Mouse (Mus musculus) c-Kit-positive CD71-positive TER-119-positive erythroid progenitor cells, embryonic 14.5 days (primary cell): Measurements from ENCODE around the gene Coil.
"Not testable (repeated sequence)": the region's sequence is repeated elsewhere in the genome, so short reads cannot be mapped to it uniquely, and the experiment has no call there.

ENCODE experiments used
- DNase-seq: peaks from one replicate; pipeline ENCODE4 v3.0.0-alpha.2; 2013; ENCODE audit warnings: low spot score

Gene Coil

DNA sequence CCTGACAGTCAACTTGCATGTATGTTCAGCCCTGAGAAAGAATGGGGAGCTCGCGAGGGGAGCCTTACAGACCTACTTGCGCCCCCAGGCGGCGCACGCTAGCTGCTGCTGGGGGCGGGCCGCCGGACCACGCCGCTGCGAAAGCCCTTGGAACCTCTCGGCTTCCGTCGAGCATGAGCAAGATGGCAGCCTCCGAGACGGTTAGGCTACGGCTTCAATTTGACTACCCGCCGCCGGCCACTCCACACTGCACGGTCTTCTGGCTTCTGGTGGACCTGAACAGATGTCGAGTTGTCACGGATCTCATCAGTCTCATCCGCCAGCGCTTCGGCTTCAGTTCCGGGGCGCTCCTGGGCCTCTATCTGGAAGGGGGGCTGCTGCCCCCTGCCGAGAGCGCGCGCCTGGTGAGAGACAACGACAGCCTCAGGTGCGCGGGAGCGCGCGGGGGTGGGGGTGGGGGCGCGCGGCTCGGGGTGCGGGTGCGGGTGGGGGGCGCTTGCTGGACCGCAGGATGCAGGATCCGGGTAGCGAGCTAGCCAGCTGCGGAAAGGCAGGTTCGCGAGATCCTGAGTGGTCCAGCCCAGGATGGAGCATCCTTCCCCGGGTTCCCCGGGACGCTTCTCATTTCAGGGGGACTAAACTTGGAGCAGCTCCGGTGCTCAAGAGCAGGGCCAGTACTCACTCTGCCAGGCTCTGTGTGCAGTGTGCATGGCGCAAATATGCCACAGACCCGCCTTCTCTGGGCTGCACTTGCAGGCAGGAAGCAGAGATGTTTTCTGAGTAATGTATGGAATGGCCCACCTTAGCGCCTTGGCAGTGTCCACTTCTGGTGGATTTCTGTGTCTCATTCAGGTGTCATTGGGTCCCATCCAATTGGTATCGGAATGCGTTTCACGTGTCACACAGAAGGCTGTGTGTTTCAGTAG is 4.0 kb downstream of the Coil start:
- DNase-seq, result peak; percentile 82

DNA sequence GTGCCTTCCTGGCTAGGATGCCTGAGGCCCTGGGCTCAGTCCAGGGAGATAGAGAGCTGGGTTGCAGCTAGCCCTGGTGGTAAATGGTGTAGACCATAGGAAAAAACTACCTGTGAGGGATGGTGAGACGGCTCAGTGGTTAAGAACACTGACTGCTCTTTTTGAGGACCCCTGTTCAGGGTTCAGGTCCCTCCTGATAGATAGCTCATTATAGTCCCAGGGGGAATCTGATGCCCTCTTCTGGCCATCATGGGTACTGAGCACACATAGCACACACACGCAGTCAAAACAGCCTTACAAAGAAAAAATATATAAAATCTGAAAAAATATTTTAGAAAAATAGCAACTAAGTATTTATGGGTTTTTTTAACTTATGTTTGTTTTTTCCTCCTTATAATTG is 6.3 kb downstream of the Coil start:
- DNase-seq, result no peak

DNA sequence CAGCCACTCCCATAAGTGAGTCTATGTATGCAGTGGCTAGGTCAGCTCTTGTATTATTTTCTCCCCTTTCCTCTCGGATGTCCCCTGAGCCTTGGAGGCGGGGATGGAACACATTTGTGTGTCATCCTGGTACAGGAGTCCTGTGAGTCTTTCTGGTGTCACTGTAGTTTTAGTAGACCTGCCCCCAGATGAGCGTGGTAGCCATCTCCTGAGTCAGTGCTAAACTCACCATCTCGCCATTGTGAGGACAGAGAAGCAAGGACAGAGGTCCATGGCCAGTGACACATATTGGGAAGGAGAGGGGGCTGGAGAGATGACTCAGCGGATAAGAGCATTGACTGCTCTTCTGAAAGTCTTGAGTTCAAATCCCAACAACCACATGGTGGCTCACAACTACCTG is 7.1 kb downstream of the Coil start:
- no peak for DNase-seq

DNA sequence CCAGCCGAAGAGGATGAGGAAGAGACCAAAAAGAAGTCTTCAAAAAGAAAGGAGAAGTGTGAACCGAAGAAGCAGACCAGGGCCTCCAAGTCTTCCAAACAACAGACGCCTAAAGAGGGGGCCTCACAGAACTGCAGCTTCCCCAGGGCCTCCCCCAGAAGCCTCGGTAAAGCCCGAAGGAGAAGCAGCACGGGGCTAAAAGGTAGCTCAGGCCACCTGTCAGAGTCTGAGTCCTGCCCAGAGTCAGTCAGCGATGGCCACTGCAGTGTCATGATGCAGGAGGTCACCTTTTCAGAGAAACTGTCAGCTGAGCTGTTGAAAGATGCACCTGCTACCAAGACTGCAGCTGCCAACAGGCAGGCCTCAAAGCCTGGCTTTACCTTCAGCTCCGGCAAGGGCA is 11.3 kb downstream of the Coil start:
- no peak for DNase-seq

DNA sequence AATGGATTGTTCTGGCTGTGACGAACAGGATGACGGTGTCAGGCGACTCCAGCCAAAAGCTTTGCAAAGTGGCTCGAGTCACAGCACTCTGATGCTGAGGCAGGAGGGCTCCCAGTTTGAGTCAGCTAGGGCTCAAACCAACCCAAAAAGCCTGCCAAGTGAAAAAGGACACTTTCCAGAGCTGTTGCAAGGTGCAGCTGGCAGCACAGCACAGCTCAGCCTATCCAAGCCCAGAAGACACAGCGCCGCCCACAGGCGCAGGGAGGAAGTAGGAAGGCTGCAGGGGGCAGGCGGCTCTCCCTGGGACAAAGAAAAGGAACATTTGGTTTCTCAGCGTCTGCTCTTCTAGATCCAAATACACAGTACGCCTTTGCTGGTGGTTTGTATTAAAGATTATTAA is 16.6 kb downstream of the Coil start:
- DNase-seq, result no peak

DNA sequence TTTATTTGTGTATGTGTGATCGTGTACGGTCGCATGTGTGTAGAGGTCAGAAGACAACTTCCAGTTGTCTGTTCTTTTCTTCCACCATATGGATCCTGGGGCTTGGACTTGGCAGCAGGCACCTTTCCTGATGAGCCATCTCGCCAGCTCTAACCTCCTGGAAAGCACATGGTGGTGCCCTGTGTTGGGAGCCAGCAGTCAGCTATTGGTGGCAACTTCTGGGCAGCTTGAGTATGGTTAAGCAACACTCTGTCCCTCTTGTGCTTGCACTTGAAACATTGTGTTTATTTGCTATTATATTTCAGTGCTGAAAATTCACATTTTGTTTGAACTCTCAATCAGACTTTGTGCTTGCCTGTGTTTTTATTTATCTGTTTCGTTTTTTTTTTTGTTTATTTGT is 18.9 kb downstream of the Coil start:
- no peak for DNase-seq

DNA sequence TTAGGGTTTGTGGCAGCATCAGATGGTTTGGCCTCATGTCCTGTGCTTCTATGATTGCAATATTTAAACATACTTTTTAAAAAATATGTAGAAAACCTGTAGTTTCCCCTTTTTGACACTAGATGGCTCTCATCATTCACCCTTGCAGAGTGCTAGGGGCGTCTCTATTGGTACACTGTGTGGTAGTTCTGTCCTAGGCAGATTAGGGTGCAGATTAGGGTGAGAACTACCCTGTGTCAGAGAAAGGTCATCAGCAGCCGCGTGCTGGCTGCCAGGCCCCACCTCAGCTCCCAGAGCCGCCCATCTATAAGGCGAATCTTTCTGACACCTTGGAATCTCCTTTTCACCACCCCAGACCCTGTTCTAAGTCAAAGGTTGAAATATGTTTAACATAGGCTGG is 19.5 kb downstream of the Coil start:
- DNase-seq, result no peak

DNA sequence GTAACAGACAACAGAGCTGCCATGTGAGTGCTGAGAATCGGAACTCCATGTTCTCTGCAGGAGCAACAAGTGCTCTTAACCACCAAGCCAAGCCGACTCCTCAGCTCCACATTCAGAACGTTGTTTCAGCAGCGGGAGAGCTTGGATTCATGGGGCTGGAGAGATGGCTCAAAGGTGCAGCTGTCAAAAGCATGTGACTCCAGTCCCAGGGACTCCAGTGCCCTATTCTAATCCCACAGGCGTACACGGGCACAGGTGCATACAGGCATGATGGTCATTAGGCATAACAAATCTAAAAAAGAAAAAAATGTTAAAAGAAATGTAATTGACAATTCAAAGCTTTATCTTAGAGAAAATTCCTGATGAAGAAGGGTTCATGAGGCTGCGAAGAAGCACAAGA is 23.1 kb downstream of the Coil start:
- DNase-seq, result no peak

DNA sequence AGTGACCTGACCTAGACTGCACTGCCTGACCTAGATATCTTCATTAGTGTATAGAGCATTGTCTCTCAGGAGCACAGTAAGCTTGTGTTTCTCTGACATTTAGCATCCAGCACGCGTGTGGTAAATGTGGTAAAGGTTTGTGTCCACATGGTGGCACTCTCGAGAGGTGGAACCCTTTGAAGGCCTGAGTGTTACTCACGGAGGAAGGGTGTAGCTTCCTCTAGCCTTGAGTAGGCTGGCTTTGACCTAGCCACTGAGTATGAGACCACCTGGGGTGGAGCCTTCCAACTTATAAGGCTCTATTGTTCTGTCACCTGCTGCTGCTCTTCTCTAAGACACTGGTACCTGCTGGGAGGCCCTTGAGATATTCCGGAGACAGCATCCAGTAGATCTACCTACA is 23.6 kb downstream of the Coil start:
- DNase-seq, result peak; percentile 67

DNA sequence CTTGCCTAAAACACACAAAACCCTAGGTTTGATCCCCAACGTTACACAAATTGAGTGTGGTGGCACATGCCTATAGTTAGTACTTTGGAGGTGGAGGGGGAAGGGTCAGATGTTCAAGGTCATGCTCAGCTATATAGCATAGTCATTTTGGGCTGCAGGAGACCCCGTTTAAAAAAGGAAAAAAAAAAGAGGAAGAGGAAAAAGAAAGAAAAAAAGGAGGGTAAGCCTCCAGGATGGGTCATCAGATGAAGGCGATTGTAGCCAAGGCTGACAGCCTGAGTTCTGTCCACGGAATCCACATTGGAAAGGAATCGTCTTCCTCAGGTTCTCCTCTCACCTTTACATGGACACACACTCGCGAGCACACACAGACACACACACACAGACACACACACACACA is 24.4 kb downstream of the Coil start:
- DNase-seq, result no peak

DNA sequence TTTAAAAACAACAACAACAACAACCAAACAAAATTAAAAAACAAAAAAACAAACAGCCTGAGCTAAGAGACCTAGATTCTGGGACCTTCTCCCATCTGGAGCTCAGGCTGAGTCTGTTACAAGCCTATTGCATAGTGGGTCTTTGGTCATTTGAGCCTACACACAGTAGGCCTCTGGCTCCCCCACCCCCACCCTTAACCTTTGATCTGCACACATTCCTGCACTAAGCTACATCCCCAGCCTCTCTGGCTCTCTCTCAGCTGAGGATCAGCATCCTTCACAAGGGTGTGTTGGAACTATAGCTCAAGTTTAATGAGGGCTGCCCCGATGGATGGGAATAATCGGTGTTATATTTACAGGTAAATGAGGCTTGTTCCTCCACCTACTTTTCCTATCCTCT is 25.6 kb downstream of the Coil start:
- no peak for DNase-seq

DNA sequence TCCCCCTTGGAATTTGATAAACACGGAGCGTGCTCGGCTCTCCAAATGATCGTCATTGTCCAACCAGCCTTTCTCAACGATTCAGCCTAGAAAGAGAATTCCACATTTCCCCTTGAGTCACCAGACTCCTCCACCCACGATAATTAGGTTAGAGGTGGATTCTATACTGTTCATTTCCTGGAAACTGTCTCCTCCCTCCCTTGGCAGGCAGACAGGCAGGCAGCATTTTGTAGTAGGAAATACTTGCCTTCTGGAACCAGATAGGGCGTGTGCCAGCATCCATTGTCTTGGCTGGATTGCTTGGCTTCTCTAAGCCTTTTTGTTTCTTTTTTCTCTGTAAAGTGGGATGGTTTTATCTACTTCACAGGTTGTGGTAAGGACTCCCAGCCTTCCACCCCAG is 26.4 kb downstream of the Coil start:
- DNase-seq, result no peak

DNA sequence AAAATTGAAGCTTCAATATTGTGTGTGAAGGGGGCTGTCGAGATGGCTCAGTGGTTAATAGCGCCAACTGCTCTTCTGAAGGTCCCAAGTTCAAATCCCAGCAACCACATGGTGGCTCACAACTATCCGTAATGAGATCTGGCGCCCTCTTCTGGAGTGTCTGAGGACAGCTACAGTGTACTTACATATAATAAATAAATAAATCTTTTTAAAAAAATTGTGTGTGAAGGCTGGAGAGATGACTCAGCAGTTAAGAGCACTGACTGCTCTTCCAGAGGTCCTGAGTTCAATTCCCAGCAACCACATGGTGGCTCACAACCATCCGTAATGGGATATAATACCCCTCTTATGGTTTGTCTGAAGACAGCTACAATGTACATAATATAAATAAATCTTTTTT is 27.3 kb downstream of the Coil start:
- DNase-seq, result not testable (repeated sequence)

DNA sequence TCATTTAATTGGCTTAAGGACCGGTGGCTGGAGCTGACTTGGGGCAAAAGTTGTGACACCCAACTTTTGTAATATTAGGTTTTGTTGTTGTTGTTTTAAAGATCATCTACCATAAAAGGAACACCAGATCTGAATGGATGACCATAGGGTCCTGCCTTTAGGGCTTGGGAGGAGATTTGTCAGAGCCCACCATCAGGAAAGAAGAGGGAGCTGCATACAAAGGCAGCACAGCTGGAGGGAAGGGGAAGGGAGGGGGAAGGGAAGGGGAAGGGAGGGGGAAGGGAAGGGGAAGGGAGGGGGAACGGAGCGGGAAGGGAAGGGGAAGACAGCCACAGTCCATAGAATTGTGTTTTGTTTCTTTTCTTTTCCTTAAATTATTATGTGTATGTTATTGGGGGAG is 28.4 kb downstream of the Coil start:
- no peak for DNase-seq

DNA sequence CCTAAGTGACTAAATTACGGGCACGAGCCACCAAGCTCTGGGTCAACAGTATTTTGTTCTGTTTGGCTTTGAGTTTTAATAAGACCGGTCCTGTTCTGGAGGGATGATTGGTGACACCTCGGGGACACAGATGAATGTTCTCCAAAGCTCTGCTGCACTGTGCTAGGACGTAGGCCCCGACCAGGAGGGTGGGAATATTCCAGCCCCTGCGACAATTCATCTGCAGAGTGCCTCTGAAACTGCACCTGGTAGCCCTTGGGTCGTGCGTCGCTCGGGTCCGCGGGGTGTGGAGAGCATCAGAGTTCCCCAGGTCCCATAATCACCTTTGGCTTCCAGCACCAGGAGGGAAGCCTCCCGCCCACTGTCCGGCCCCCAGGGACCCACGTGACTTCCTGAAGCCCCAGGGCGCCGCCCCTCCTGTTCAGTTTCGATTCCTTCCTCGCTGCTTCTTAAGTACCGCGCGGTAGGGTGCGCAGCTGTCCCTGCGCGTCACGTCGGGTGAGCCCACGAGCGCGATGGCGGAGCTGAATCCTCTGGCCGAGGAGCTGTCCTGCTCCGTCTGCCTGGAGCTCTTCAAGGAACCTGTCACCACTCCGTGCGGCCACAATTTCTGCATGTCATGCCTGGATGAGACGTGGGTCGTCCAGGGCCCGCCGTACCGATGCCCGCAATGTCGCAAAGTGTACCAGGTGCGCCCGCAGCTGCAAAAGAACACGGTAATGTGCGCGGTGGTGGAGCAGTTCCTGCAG is 29.1 kb downstream of the Coil start, which contains the start of gene Trim25:
TSS of gene Trim25 (plus strand) at position 403 of the 749 bp plus-strand sequence.
- DNase-seq, result peak; percentile 93

DNA sequence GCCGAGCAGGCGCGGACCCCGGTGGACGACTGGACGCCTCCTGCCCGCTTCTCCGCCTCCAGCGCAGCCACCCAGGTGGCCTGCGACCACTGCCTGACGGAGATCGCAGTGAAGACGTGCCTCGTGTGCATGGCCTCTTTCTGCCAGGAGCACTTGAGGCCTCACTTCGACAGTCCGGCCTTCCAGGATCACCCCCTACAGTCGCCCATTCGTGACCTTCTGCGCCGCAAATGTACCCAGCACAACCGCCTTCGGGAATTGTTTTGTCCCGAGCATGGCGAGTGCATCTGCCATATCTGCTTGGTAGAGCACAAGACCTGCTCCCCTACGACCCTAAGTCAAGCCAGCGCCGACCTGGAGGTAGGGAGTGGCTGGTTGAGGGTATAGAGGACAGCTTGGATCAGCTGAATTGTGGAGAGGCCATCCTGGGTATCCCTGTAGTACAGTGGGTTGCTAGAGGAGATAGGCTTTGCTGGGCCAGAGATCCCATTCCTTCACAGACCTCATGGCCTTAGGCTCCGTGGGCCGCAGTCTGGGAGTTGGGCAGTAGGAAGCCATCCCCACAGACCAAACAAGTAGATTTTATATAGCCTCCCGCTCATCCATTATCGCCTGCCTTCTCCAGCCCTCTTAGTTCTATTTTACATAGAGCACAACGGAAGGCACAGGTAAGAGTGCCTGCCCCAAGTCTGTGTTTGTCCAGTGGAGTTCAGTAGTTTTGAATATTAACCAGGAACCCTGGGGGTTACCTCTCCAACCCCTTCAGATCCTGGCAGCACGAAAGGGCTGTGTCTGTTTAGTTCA is 29.9 kb downstream of the Coil start:
- no peak for DNase-seq

DNA sequence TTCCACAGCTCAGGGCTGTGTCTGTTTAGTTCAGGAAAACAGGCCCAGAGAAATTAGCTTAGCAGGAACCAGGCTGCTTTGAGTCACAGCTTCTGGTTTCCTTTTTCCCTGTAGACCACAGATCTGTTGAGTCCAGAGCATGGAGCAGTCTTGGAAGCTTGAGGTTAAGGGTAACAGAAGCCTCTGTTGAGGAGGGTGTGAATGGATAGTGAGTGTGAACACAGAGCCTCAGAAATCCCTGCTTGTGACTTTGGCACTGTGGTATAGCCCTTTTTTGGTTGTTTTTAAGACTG is 30.4 kb downstream of the Coil start:
- DNase-seq, result no peak

DNA sequence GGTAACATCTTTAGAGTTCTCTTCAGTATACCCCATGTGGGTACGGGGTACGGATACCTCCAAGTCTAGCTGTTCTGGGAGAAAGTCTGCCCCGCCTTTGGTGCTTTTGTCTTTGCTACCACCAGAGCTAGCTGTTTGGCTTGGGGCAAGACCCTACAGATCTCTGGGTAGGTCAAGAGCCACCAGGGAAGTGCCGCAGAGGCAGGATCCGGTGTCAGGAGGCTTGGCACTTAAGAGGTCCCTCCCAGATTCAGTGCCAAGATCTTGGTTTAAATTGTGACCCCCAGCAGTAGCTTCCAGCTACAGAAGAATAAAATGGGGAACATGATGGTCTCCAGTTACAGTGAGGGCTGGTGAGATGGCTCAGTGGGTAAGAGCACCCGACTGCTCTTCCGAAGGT is 31.5 kb downstream of the Coil start:
- DNase-seq, result no peak

DNA sequence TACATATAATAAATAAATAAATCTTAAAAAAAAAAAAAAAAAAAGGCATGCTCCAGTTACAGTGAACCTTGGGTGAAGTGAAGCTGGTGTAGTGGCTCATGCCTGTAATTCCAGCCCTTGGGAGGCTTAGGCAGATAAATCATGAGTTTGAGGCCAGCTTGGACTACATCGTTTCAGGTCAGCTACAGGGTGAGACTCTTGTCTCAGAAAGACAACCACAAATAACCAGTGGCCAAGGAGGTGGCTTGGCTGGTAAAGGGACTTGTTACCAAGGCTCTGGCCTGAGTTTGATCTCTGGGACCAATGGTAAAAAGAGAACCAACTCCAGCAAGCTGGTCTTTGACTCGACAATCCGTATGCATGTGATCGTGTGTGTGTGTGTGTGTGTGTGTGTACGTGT is 32.0 kb downstream of the Coil start:
- no peak for DNase-seq

DNA sequence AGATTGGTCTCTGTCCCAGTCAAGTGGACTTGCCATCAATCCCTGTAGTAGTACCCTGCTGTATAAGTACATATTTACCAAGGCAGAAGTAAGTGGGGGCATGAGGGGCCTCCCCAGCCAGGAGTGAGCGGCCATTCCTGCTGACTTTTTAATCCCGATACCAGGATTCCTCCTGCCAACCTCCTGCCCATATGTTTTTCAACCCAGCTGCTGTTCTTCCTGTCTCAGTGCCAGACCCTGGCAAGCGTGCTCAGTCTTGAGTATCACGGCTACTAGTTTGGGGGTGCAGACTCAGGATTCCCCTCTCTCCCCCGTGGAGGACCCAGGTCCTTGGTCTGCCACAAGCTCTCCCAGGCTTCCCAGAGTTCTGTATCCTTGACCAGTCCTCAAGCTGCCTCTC is 32.6 kb downstream of the Coil start:
- no peak for DNase-seq

DNA sequence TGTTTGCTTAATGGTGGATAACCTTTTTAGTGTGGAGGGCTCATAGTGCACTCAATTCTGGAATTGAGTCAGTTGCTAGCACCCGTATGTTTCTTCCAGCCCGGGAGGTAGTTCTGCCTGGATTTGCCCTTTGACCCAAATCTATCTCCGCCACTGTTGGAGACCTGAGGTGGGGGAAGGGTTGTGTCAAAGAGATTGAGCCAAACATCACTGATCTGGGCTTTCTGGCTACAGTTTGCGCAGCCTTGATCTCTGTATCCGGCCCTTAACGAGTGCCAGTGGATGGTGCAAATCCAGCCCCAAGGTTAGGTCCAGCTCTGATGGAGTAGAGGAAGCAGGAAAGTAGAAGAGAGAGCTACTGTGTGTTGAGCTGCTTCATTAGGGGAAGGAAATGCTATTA is 33.0 kb downstream of the Coil start:
- no peak for DNase-seq

DNA sequence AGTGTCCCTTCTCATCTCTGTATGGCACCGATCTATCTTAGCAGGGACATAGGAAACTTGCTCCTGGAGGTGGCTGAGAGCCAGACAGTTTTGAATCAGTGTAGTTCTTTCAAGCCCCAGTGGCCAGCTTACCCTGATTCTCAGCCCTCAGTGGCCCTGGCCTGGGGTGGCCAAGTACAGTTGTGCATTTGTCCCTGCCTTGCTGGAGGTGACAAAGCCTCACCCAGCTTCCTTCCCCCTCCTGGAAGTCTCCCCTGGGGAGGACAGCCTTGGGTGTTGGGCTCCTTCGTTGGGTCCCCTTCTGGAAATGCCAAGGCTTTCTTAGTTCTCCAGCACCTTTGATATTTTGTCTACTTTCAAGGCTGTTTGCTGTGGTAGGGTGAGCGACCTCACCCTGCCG is 33.7 kb downstream of the Coil start:
- no peak for DNase-seq

DNA sequence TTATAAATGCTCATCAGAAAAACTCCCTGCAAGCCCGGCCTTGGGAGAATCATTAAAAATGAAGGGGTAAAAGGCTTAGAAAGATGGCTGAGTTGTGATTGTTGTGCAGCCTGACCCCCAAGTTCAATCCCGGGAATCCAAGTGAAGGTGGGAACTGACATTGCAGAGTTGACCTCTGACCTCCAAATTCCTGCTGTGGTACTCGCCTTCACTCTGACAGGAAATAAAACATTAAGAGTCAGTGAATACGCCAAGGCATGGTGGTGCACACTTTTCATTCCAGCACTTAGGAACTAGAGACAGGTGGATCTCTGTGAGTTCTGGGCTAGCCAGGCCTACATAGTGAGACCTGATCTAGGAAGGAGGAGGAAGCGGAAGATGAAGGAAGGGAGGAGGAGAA is 35.4 kb downstream of the Coil start:
- DNase-seq, result no peak
